Mouse (Mus musculus): Measurements from ENCODE around the gene Letmd1. TPM values are rescaled to one million over a fixed set of nuclear protein-coding genes. Genes with fewer than 3 reads are reported as not detected.
A peak's percentile ranks its signal among the peaks of the same experiment; 100 is the strongest.

Gene Letmd1
- 10 to 100 TPM; 10.2 to 23.2 TPM for total RNA-seq (2021)
- long read RNA-seq, experiment 1, partial matches to known transcripts: 1 of 10 reads
- long read RNA-seq, experiment 1, other reads (novel, unspliced or antisense): 5 of 10 reads
- long read RNA-seq, experiment 2, partial matches to known transcripts: 0 of 7 reads
- long read RNA-seq, experiment 2, other reads (novel, unspliced or antisense): 2 of 7 reads

- peak; percentile 87 to 94 for DNase-seq
Observed at GRCm38 (mm10) chr15:100468295-100469188, at the start of gene Letmd1. Gene Letmd1 (plus strand): TSS chr15:100469023.

- no peak for DNase-seq
Observed at GRCm38 (mm10) chr15:100419311-100419710, 49.5 kb upstream of the Letmd1 start.

GRCm38 (mm10) chr15:100419901-100420745 is 48.7 kb upstream of the Letmd1 start:
- DNase-seq: no peak

- DNase-seq: peak; percentile 41 to 60
Observed at GRCm38 (mm10) chr15:100421059-100421757, 47.6 kb upstream of the Letmd1 start.

- peak in 1 of 2 experiments; percentile 38 for DNase-seq
Observed at GRCm38 (mm10) chr15:100421758-100422197, 47.0 kb upstream of the Letmd1 start, which contains the start of gene Gm5475. Gene Gm5475 (plus strand): TSS chr15:100422147.

- DNase-seq: no peak
Observed at GRCm38 (mm10) chr15:100422476-100422875, 46.3 kb upstream of the Letmd1 start.

- DNase-seq: peak; percentile 96 to 98
Observed at GRCm38 (mm10) chr15:100422899-100423860, 45.6 kb upstream of the Letmd1 start.

- DNase-seq: no peak
Observed at GRCm38 (mm10) chr15:100423916-100424315, 44.9 kb upstream of the Letmd1 start.

GRCm38 (mm10) chr15:100424396-100425122 is 44.3 kb upstream of the Letmd1 start, which contains the start of gene Slc11a2:
Gene Slc11a2 (minus strand): TSS chr15:100425072.
- DNase-seq: no peak

GRCm38 (mm10) chr15:100428296-100428905 is 40.4 kb upstream of the Letmd1 start:
- DNase-seq: no peak

GRCm38 (mm10) chr15:100429959-100430565 is 38.8 kb upstream of the Letmd1 start:
- no peak for DNase-seq

- DNase-seq: no peak
Observed at GRCm38 (mm10) chr15:100433234-100433633, 35.6 kb upstream of the Letmd1 start.

- DNase-seq: no peak
Observed at GRCm38 (mm10) chr15:100436112-100436511, 32.7 kb upstream of the Letmd1 start.

- no peak for DNase-seq
Observed at GRCm38 (mm10) chr15:100436518-100436917, 32.3 kb upstream of the Letmd1 start.

GRCm38 (mm10) chr15:100443126-100443922 is 25.5 kb upstream of the Letmd1 start:
- DNase-seq: peak; percentile 87 to 93

GRCm38 (mm10) chr15:100446887-100447286 is 21.9 kb upstream of the Letmd1 start:
- DNase-seq: no peak

- DNase-seq: no peak
Observed at GRCm38 (mm10) chr15:100448572-100448971, 20.3 kb upstream of the Letmd1 start.

- no peak for DNase-seq
Observed at GRCm38 (mm10) chr15:100449495-100449894, 19.3 kb upstream of the Letmd1 start.
